Mouse (Mus musculus) myocyte (in vitro differentiated cells): ENCODE measurements around the gene Clhc1.

ENCODE experiments used
- CEBPB ChIP-seq: IDR thresholded peaks from 2 replicates; pipeline ENCODE4 v1.6.1; 2011; ENCODE audit warnings: mild to moderate bottlenecking, moderate library complexity; ENCODE audit not compliant: poor library complexity, insufficient read depth, severe bottlenecking
- E2F4 ChIP-seq: IDR thresholded peaks from one replicate; pipeline ENCODE4 v1.6.1; 2011; ENCODE audit warnings: mild to moderate bottlenecking, control low read depth, moderate library complexity; ENCODE audit not compliant: insufficient read depth
- MAX ChIP-seq: IDR thresholded peaks from one replicate; pipeline ENCODE4 v1.6.1; 2011; ENCODE audit warnings: low read depth, mild to moderate bottlenecking, control low read depth
- POLR2A ChIP-seq: IDR thresholded peaks from one replicate; pipeline ENCODE4 v1.6.1; 2011; ENCODE audit warnings: low read depth, mild to moderate bottlenecking, control low read depth, moderate library complexity; ENCODE audit not compliant: insufficient read length
- POLR2AphosphoS2 ChIP-seq: IDR thresholded peaks from one replicate; pipeline ENCODE4 v1.6.1; 2011; ENCODE audit warnings: low read depth, control low read depth; ENCODE audit not compliant: insufficient read length
- REST ChIP-seq: IDR thresholded peaks from one replicate; pipeline ENCODE4 v1.6.1; 2011; ENCODE audit warnings: mild to moderate bottlenecking, control low read depth, moderate library complexity; ENCODE audit not compliant: insufficient read depth, insufficient read length
- TCF12 ChIP-seq: IDR thresholded peaks from one replicate; pipeline ENCODE4 v1.6.1; 2011; ENCODE audit warnings: mild to moderate bottlenecking, control low read depth; ENCODE audit not compliant: poor library complexity, insufficient read depth, severe bottlenecking
- USF1 ChIP-seq: IDR thresholded peaks from one replicate; pipeline ENCODE4 v1.6.1; 2011; ENCODE audit warnings: low read depth, mild to moderate bottlenecking, control low read depth, moderate library complexity

- TF ChIP-seq POLR2A (no peak), POLR2AphosphoS2 (no peak), USF1 (no peak), REST (no peak), TCF12 (no peak), E2F4 (no peak), CEBPB (no peak), MAX (no peak)
Observed at GRCm38 (mm10) chr11:29626541-29626940, 78.8 kb downstream of the Clhc1 start.
